Mouse (Mus musculus) ovary, postnatal 36 days (tissue): ENCODE results near the gene Gmps.

ENCODE experiments used
- DNase-seq: peaks from one replicate; pipeline ENCODE4 v3.0.0; 2022; ENCODE audit warnings: low spot score, mixed read lengths

The Gmps gene

GRCm38 (mm10) chr3:63975955-63976908 lies at the start of gene Gmps:
TSS of gene Gmps (plus strand) at chr3:63976106.
- peak; percentile 91 for DNase-seq

- DNase-seq = peak; percentile 94
Measured at GRCm38 (mm10) chr3:63928878-63929859, 46.7 kb upstream of the Gmps start, which contains the start of gene E130311K13Rik. TSS of gene E130311K13Rik (minus strand) at chr3:63929472.

- DNase-seq = no peak
Measured at GRCm38 (mm10) chr3:63938928-63939327, 37.0 kb upstream of the Gmps start.

- DNase-seq = no peak
Measured at GRCm38 (mm10) chr3:63941204-63941850, 34.6 kb upstream of the Gmps start.

GRCm38 (mm10) chr3:63949837-63950236 lies 26.1 kb upstream of the Gmps start:
- DNase-seq = no peak

- DNase-seq = no peak
Measured at GRCm38 (mm10) chr3:63963421-63964099, 12.3 kb upstream of the Gmps start.

- DNase-seq = peak; percentile 97
Measured at GRCm38 (mm10) chr3:63964100-63964921, 11.6 kb upstream of the Gmps start, which contains the start of gene Slc33a1. TSS of gene Slc33a1 (minus strand) at chr3:63964768.

GRCm38 (mm10) chr3:63964922-63965249 lies 11.0 kb upstream of the Gmps start:
- no peak for DNase-seq

- DNase-seq = no peak
Measured at GRCm38 (mm10) chr3:63965929-63966328, 10.0 kb upstream of the Gmps start.

GRCm38 (mm10) chr3:63977895-63978294 lies 2.0 kb downstream of the Gmps start:
- no peak for DNase-seq

GRCm38 (mm10) chr3:63986656-63987055 lies 10.8 kb downstream of the Gmps start:
- no peak for DNase-seq

GRCm38 (mm10) chr3:63988722-63989440 lies 13.0 kb downstream of the Gmps start:
- DNase-seq = no peak

GRCm38 (mm10) chr3:64021436-64021835 lies 45.5 kb downstream of the Gmps start:
- DNase-seq = no peak

- no peak for DNase-seq
Measured at GRCm38 (mm10) chr3:64021867-64022266, 46.0 kb downstream of the Gmps start.

- DNase-seq = no peak
Measured at GRCm38 (mm10) chr3:64029846-64030245, 53.9 kb downstream of the Gmps start.

GRCm38 (mm10) chr3:64038136-64038841 lies 62.4 kb downstream of the Gmps start:
- no peak for DNase-seq

- peak; percentile 88 for DNase-seq
Measured at GRCm38 (mm10) chr3:64039818-64040784, 64.2 kb downstream of the Gmps start.
